ENCODE assay signal across 11 mouse cellular contexts in genomic region chr5:50146926-50147325, GRCm38 (mm10).
DNase-seq lines count a peak whose midpoint lies in the region; ATAC-seq and TF ChIP-seq lines count a peak whose summit lies in the region.
"Had no signal": no experiment of that assay in that cellular context is flagged by ENCODE, and none has a peak within 500 bp of the region (broad histone marks: within the 10 kb centered on the region; RNA-seq: fewer than 3 reads in every experiment).

No protein-coding gene starts in this region.

- ATAC-seq in heart, embryonic 12.5 days (ENCODE audit: insufficient number of reproducible peaks, low FRiP score) = no peak
- no peak for ATAC-seq in heart, postnatal 0 days (ENCODE audit: insufficient read depth, low read depth)
- no peak for ATAC-seq in midbrain, embryonic 16.5 days
- ATAC-seq: liver, embryonic 12.5 days had no signal

- H3K4me3 ChIP-seq in heart, embryonic 12.5 days = no peak overlapping the region
- no peak overlapping the region for H3K4me3 ChIP-seq in heart, postnatal 0 days (ENCODE audit: low read depth, low read length)
- no peak overlapping the region for H3K4me3 ChIP-seq in midbrain, embryonic 16.5 days (ENCODE audit: low read depth, low read length)
- H3K4me3 ChIP-seq: erythroblast, embryonic 14.5 days; liver, embryonic 12.5 days had no signal

- 25% methylated on average over 3 of the region's 3 CpGs for WGBS in heart, embryonic 12.5 days
- WGBS in heart, postnatal 0 days = 9% methylated on average over 3 of the region's 3 CpGs
- WGBS in midbrain, embryonic 16.5 days = 72% methylated on average over 3 of the region's 3 CpGs

- no peaks in the 10 kb centered on the region for H3K9me3 ChIP-seq in heart, embryonic 12.5 days (replicated peaks)
- no peaks in the 10 kb centered on the region for H3K9me3 ChIP-seq in heart, postnatal 0 days (replicated peaks; ENCODE audit: control insufficient read depth, low read length)
- no peaks in the 10 kb centered on the region for H3K9me3 ChIP-seq in midbrain, embryonic 16.5 days (replicated peaks; ENCODE audit: control insufficient read depth, low read length, poor library complexity, severe bottlenecking)
- H3K9me3 ChIP-seq: liver, embryonic 12.5 days had no signal

- TF ChIP-seq EP300 in heart, postnatal 0 days (IDR thresholded peaks at IDR 0.05; ENCODE audit: low read depth) = no peak

- H3K36me3 ChIP-seq in heart, embryonic 12.5 days = no peaks in the 10 kb centered on the region
- H3K36me3 ChIP-seq in heart, postnatal 0 days (replicated peaks; ENCODE audit: control insufficient read depth, insufficient read depth, low read length) = no peaks in the 10 kb centered on the region
- H3K36me3 ChIP-seq in midbrain, embryonic 16.5 days (ENCODE audit: control insufficient read depth, insufficient read depth, low read length) = no peaks in the 10 kb centered on the region
- H3K36me3 ChIP-seq: liver, embryonic 12.5 days had no signal

- H3K27ac ChIP-seq in heart, embryonic 12.5 days (ENCODE audit: poor library complexity, severe bottlenecking) = no peak overlapping the region
- H3K27ac ChIP-seq in heart, postnatal 0 days (ENCODE audit: low read depth) = no peak overlapping the region
- no peak overlapping the region for H3K27ac ChIP-seq in midbrain, embryonic 16.5 days (ENCODE audit: low read length)
- H3K27ac ChIP-seq: kidney, postnatal 0 days; liver, embryonic 12.5 days had no signal

- no peaks in the 10 kb centered on the region for H3K4me1 ChIP-seq in heart, embryonic 12.5 days (replicated peaks)
- no peaks in the 10 kb centered on the region; the same call in 1 of the 2 replicates for H3K4me1 ChIP-seq in heart, postnatal 0 days (ENCODE audit: control insufficient read depth, insufficient read depth)
- no peaks in the 10 kb centered on the region for H3K4me1 ChIP-seq in midbrain, embryonic 16.5 days (ENCODE audit: control insufficient read depth, insufficient read depth, low read length)

- no peak overlapping the region for H3K9ac ChIP-seq in heart, embryonic 12.5 days
- H3K9ac ChIP-seq in heart, postnatal 0 days (replicated peaks; ENCODE audit: low read depth, low read length) = no peak overlapping the region
- no peak overlapping the region for H3K9ac ChIP-seq in midbrain, embryonic 16.5 days (ENCODE audit: low read depth, low read length)
- H3K9ac ChIP-seq: liver, embryonic 12.5 days had no signal

- TF ChIP-seq CTCF in heart, postnatal 0 days (IDR thresholded peaks at IDR 0.05; ENCODE audit: low read depth) = no peak

- H3K4me2 ChIP-seq in heart, embryonic 12.5 days = no peak overlapping the region
- H3K4me2 ChIP-seq in heart, postnatal 0 days (ENCODE audit: low read depth, low read length) = peak overlapping the region; percentile 5; the same call in 1 of the 2 replicates
- no peak overlapping the region for H3K4me2 ChIP-seq in midbrain, embryonic 16.5 days (ENCODE audit: low read length)
- H3K4me2 ChIP-seq: liver, embryonic 12.5 days had no signal

- no peaks in the 10 kb centered on the region for H3K27me3 ChIP-seq in heart, embryonic 12.5 days (replicated peaks)
- no peaks in the 10 kb centered on the region for H3K27me3 ChIP-seq in heart, postnatal 0 days (ENCODE audit: control insufficient read depth, insufficient read depth, low read length)
- H3K27me3 ChIP-seq in midbrain, embryonic 16.5 days (ENCODE audit: control insufficient read depth, insufficient read depth, low read depth, low read length) = no peaks in the 10 kb centered on the region
- H3K27me3 ChIP-seq: liver, embryonic 12.5 days had no signal

- peak; percentile 39 for DNase-seq in heart, adult 8-10 months (ENCODE audit: low spot score)
- DNase-seq in adrenal gland, postnatal 14 days = peak; percentile 71
- peak; percentile 18 for DNase-seq in heart, postnatal 0 days (ENCODE audit: low spot score)
- DNase-seq in lung, postnatal 14 days = peak; percentile 73
- no peak for DNase-seq in thymus, postnatal 14 days
- DNase-seq in MN1 (ENCODE audit: low spot score) = no peak

Comparison
In these comparisons a context has a peak if more than half of its experiments do, and no peak if none do; other contexts are left out.
1. DNase-seq: peak in heart, adult 8-10 months (single experiment), adrenal gland, postnatal 14 days (single experiment), heart, postnatal 0 days (single experiment) and lung, postnatal 14 days (single experiment); none in thymus, postnatal 14 days (single experiment) and MN1 (single experiment).